Mouse (Mus musculus) heart, postnatal 0 days (tissue): Measurements from ENCODE around the gene Aspn.

Source experiments
- CTCF ChIP-seq: IDR thresholded peaks from 2 replicates; pipeline ENCODE4 v1.5.1; 2016; ENCODE audit warnings: antibody characterized with exemption, control low read depth, low read depth
- EP300 ChIP-seq: IDR thresholded peaks from 2 replicates; pipeline ENCODE4 v1.6.1; 2016; ENCODE audit warnings: antibody characterized with exemption, low read depth

DNA sequence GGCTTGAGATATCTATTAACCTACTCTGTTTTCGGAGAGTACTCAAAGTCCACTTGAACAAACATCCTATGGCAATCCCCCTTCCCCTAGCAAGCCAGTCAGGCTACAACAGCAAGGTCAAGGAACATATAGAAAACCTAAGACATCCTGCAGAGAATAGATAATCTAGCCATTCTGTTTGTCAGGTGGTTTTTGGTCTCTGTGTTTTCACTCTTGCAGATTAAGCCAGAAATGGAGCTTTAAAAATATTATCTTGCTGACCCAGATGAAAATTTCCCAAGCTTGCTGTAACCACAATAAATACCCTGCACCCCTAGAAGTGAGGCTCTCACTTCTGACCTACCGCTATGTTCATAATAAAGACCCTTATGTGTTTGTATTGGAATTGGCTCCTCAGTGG lies 27.2 kb downstream of the Aspn start:
- TF ChIP-seq CTCF (no peak), EP300 (no peak)
